Mouse (Mus musculus) myocyte (in vitro differentiated cells): ENCODE measurements at regions not wholly inside any gene's neighbourhood (a gene's known extent, or its start where the extent isn't known, plus 50 kb on each side); places are given as distances from the start of the nearest gene placed in this dataset.

Experiments used
- H3K27me3 ChIP-seq: one replicate; pipeline ENCODE4 v1.6.1; 2011; ENCODE audit not compliant: control insufficient read depth, insufficient read depth, insufficient read length
- H3K36me3 ChIP-seq: one replicate; pipeline ENCODE4 v1.6.1; 2011; ENCODE audit not compliant: control insufficient read depth, insufficient read depth
- H3K4me2 ChIP-seq: one replicate; pipeline ENCODE4 v1.6.1; 2011; ENCODE audit warnings: low read depth, control low read depth
- H3K4me3 ChIP-seq: one replicate; pipeline ENCODE4 v1.5.1; 2011; ENCODE audit warnings: mild to moderate bottlenecking, control low read depth, moderate library complexity
- H3K79me2 ChIP-seq: one replicate; pipeline ENCODE4 v1.6.1; 2011; ENCODE audit not compliant: control insufficient read depth, insufficient read depth
- H3ac ChIP-seq: one replicate; pipeline ENCODE4 v1.6.1; 2011; ENCODE audit not compliant: control insufficient read depth, insufficient read length
- CEBPB ChIP-seq: IDR thresholded peaks from 2 replicates; pipeline ENCODE4 v1.6.1; 2011; ENCODE audit warnings: mild to moderate bottlenecking, moderate library complexity; ENCODE audit not compliant: poor library complexity, insufficient read depth, severe bottlenecking
- E2F4 ChIP-seq: IDR thresholded peaks from one replicate; pipeline ENCODE4 v1.6.1; 2011; ENCODE audit warnings: mild to moderate bottlenecking, control low read depth, moderate library complexity; ENCODE audit not compliant: insufficient read depth
- MAX ChIP-seq: IDR thresholded peaks from one replicate; pipeline ENCODE4 v1.6.1; 2011; ENCODE audit warnings: low read depth, mild to moderate bottlenecking, control low read depth
- MYOD1 ChIP-seq, 3 experiments: IDR thresholded peaks; one replicate each; pipeline ENCODE4 v1.6.1; 2011; ENCODE audit warnings: control low read depth in 2 of 3, low read depth in 2 of 3, mild to moderate bottlenecking in 2 of 3, moderate library complexity in 1 of 3; ENCODE audit not compliant: insufficient read length in 2 of 3, control insufficient read depth in 1 of 3
- MYOG ChIP-seq, 3 experiments: IDR thresholded peaks; one replicate each; pipeline ENCODE4 v1.6.1; 2011; ENCODE audit warnings: control low read depth in 2 of 3, low read depth in 2 of 3, mild to moderate bottlenecking in 2 of 3; ENCODE audit not compliant: insufficient read length in 2 of 3, control insufficient read depth in 1 of 3, insufficient read depth in 1 of 3
- POLR2A ChIP-seq: IDR thresholded peaks from one replicate; pipeline ENCODE4 v1.6.1; 2011; ENCODE audit warnings: low read depth, mild to moderate bottlenecking, control low read depth, moderate library complexity; ENCODE audit not compliant: insufficient read length
- POLR2AphosphoS2 ChIP-seq: IDR thresholded peaks from one replicate; pipeline ENCODE4 v1.6.1; 2011; ENCODE audit warnings: low read depth, control low read depth; ENCODE audit not compliant: insufficient read length
- REST ChIP-seq: IDR thresholded peaks from one replicate; pipeline ENCODE4 v1.6.1; 2011; ENCODE audit warnings: mild to moderate bottlenecking, control low read depth, moderate library complexity; ENCODE audit not compliant: insufficient read depth, insufficient read length
- SRF ChIP-seq: IDR thresholded peaks from one replicate; pipeline ENCODE4 v1.6.1; 2011; ENCODE audit warnings: low read depth; ENCODE audit not compliant: control insufficient read depth, insufficient read length
- TCF12 ChIP-seq: IDR thresholded peaks from one replicate; pipeline ENCODE4 v1.6.1; 2011; ENCODE audit warnings: mild to moderate bottlenecking, control low read depth; ENCODE audit not compliant: poor library complexity, insufficient read depth, severe bottlenecking
- TCF3 ChIP-seq: IDR thresholded peaks from one replicate; pipeline ENCODE4 v1.6.1; 2011; ENCODE audit warnings: low read depth, control low read depth; ENCODE audit not compliant: insufficient read length
- USF1 ChIP-seq: IDR thresholded peaks from one replicate; pipeline ENCODE4 v1.6.1; 2011; ENCODE audit warnings: low read depth, mild to moderate bottlenecking, control low read depth, moderate library complexity

DNA sequence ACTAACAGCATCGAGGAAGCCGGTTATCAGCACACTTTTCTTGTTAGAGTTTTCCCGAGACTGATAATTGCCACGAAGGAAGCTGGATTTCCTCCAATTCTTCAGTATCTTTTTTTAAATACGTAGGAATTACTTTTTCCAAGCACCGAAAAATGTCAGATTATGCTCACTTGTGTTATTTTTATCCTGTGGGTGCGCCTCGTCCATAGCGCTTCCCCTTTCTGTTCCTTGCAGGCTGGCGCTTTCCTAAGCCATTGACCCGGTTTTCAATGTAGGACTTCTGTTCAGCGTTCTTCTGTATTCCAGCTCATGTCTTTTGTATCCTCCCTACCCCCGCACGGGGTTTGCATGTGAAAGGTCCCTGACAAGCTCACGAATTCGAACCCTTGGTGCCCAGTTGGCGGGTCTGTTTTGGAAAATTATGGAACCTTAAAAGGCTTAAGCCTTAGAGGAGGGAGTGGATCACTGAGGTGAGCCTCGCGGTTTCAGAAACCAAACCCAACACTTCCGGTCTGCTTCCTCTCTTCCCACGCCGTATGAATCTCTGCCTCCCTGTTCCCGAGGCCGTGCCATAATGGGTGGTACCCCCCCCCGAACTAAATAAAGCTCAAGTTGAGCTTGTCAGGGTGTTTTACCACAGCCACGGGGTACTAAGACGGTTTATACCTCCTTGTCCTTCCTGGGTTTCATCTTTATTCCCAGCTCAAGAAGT lies 655.9 kb upstream of the Gm19410 start:
- no peaks in the 10 kb centered on the region for H3K27me3 ChIP-seq
- no peak overlapping the region for H3K4me3 ChIP-seq
- TF ChIP-seq REST (no peak), TCF3 (no peak), MYOD1 (IDR thresholded peaks at IDR 0.05; ENCODE audit: control insufficient read depth in 1 of 3, insufficient read length in 2 of 3, low read depth in 2 of 3) (no peak), MYOG (IDR thresholded peaks at IDR 0.05; ENCODE audit: control insufficient read depth in 1 of 3, insufficient read depth in 1 of 3, insufficient read length in 2 of 3, low read depth in 2 of 3) (no peak), POLR2A (no peak), POLR2AphosphoS2 (no peak), E2F4 (no peak), USF1 (no peak), CEBPB (no peak), SRF (no peak), MAX (no peak), TCF12 (no peak)
- H3K4me2 ChIP-seq: no peak overlapping the region
- H3K36me3 ChIP-seq: no peaks in the 10 kb centered on the region
- no peak overlapping the region for H3ac ChIP-seq
- H3K79me2 ChIP-seq: no peaks in the 10 kb centered on the region

DNA sequence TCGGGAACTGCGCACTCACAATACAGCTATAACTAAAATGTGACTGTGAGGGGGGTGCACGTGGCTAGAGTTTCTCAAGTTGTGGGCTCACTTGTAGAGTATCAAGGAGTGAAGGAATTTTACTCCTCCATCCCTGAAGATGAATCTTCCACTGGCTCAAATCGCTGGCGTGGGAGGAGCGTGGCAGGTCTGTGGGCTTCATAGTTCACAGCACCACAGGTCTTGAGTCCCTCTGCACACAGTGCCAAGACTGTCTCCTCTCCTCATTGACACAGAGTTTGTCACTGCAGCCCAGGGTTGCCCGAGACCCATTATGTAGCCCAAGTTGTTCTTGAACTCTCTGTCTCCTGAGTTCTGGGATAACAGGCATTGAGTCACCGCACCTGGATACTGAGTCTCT lies 655.3 kb upstream of the Gm19410 start:
- Histone ChIP-seq H3ac (no peak overlapping the region), H3K27me3 (no peaks in the 10 kb centered on the region), H3K4me3 (no peak overlapping the region), H3K79me2 (no peaks in the 10 kb centered on the region), H3K4me2 (no peak overlapping the region), H3K36me3 (no peaks in the 10 kb centered on the region)
- TF ChIP-seq MAX: no peak
- no peak for TF ChIP-seq REST
- TF ChIP-seq TCF12: no peak
- TF ChIP-seq SRF: no peak
- TF ChIP-seq MYOG (IDR thresholded peaks at IDR 0.05; ENCODE audit: control insufficient read depth in 1 of 3, insufficient read depth in 1 of 3, insufficient read length in 2 of 3, low read depth in 2 of 3): no peak
- TF ChIP-seq MYOD1 (IDR thresholded peaks at IDR 0.05; ENCODE audit: control insufficient read depth in 1 of 3, insufficient read length in 2 of 3, low read depth in 2 of 3): no peak
- no peak for TF ChIP-seq TCF3
- TF ChIP-seq POLR2AphosphoS2: no peak
- TF ChIP-seq E2F4: no peak
- no peak for TF ChIP-seq POLR2A
- TF ChIP-seq USF1: no peak
- TF ChIP-seq CEBPB: no peak

DNA sequence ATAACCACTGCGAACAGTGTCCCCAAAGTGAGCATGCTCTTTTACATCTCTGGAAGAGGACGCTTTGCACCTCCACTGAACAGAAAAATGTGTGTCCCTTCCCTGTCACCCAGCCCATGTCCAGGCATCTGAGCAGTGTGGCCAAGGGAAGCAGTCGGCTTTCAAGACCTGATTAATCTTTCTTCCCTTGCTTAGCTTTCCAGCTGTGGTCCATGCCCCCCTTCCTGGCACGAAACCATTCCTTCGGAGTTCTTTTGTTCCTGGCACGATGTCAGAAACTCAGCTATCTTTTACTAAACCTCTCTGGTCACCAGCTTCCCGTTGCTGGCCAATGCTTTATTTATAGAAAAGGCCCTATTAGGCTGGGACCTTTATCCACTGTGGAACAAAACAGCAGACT lies 654.5 kb upstream of the Gm19410 start:
- no peaks in the 10 kb centered on the region for H3K27me3 ChIP-seq
- H3K79me2 ChIP-seq: no peaks in the 10 kb centered on the region
- no peak overlapping the region for H3K4me3 ChIP-seq
- TF ChIP-seq POLR2AphosphoS2 (no peak), TCF12 (no peak), MYOG (IDR thresholded peaks at IDR 0.05; ENCODE audit: control insufficient read depth in 1 of 3, insufficient read depth in 1 of 3, insufficient read length in 2 of 3, low read depth in 2 of 3) (no peak), E2F4 (no peak), MYOD1 (IDR thresholded peaks at IDR 0.05; ENCODE audit: control insufficient read depth in 1 of 3, insufficient read length in 2 of 3, low read depth in 2 of 3) (no peak), SRF (no peak), CEBPB (no peak), MAX (no peak), REST (no peak), TCF3 (no peak), USF1 (no peak), POLR2A (no peak)
- H3ac ChIP-seq: no peak overlapping the region
- H3K4me2 ChIP-seq: no peak overlapping the region
- no peaks in the 10 kb centered on the region for H3K36me3 ChIP-seq

GRCm38 (mm10) chr8:35112591-35113265 lies 652.9 kb upstream of the Gm19410 start:
- no peaks in the 10 kb centered on the region for H3K36me3 ChIP-seq
- H3ac ChIP-seq: no peak overlapping the region
- TF ChIP-seq SRF (no peak), REST (no peak), E2F4 (no peak), CEBPB (no peak), POLR2A (no peak), POLR2AphosphoS2 (no peak), MYOG (IDR thresholded peaks at IDR 0.05; ENCODE audit: control insufficient read depth in 1 of 3, insufficient read depth in 1 of 3, insufficient read length in 2 of 3, low read depth in 2 of 3) (no peak), USF1 (no peak), TCF3 (no peak), MYOD1 (IDR thresholded peaks at IDR 0.05; ENCODE audit: control insufficient read depth in 1 of 3, insufficient read length in 2 of 3, low read depth in 2 of 3) (no peak), MAX (no peak), TCF12 (no peak)
- no peaks in the 10 kb centered on the region for H3K79me2 ChIP-seq
- H3K4me3 ChIP-seq: no peak overlapping the region
- H3K4me2 ChIP-seq: no peak overlapping the region
- H3K27me3 ChIP-seq: no peaks in the 10 kb centered on the region
